Mouse (Mus musculus) embryonic fibroblast, embryonic 13.5 days (primary cell): Measurements from ENCODE around the gene Foxn3. TPM values are rescaled to one million over a fixed set of nuclear protein-coding genes. Genes with fewer than 3 reads are reported as not detected.

ENCODE experiments used
- H3K27ac ChIP-seq: 2 replicates; pipeline ENCODE4 v1.5.1; 2012; ENCODE audit warnings: low read length, control low read depth, inconsistent platforms; ENCODE audit not compliant: insufficient read depth
- H3K4me1 ChIP-seq: 2 replicates; pipeline ENCODE4 v1.6.1; 2011; ENCODE audit warnings: low read length; ENCODE audit not compliant: control insufficient read depth, insufficient read depth
- H3K4me3 ChIP-seq: 2 replicates; pipeline ENCODE4 v1.5.1; 2011; ENCODE audit warnings: mild to moderate bottlenecking, control low read depth, low read length; ENCODE audit not compliant: insufficient read depth
- CTCF ChIP-seq: IDR thresholded peaks from 2 replicates; pipeline ENCODE4 v1.5.1; 2011; ENCODE audit warnings: mild to moderate bottlenecking, control low read depth, low read length, moderate library complexity, borderline replicate concordance; ENCODE audit not compliant: insufficient read depth
- POLR2A ChIP-seq: IDR thresholded peaks from 2 replicates; pipeline ENCODE4 v1.6.1; 2011; ENCODE audit warnings: low read depth, mild to moderate bottlenecking, control low read depth, low read length, moderate library complexity
- polyA plus RNA-seq: library from polyadenylated mRNA; stranded (reverse); fragments of >200 nt; gene quantifications from 2 replicates; pipeline ENCODE4 v1.2.4, GENCODE M21; 2011; ENCODE audit warnings: low read depth; ENCODE audit not compliant: missing spikeins, insufficient read length

Foxn3 gene
- polyA plus RNA-seq, 1 experiment, result 59.0 TPM

- H3K4me3 ChIP-seq, result no peak overlapping the region
- H3K27ac ChIP-seq, result no peak overlapping the region
- TF ChIP-seq CTCF (no peak), POLR2A (no peak)
- H3K4me1 ChIP-seq, result peaks cover 4% of the 10 kb centered on the region; the same call in 1 of the 2 replicates
Observed at GRCm38 (mm10) chr12:99380855-99381262, 182.5 kb downstream of the Foxn3 start.

DNA sequence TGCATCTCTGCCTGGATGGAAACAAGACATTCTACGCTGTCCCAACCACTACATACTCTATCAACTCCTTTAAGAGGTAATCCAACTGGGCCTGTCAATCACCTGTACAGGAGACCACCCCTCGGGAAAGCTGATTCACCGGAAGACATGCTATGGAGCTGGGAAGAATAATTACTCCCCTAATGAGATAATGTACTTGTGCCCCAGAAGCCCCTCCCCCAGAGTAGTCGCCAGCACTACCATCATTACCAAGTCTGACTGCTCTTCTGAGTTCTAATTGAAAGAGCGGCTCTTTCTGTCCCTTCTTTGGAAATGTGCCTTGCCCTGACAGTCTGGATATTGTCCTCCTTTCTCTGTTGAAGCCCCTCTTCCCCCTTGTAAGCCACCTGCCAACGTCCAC, 183.3 kb downstream of the Foxn3 start:
- Histone ChIP-seq H3K4me3 (no peak overlapping the region), H3K27ac (no peak overlapping the region), H3K4me1 (0 out of 2 replicates have a peak, but pooled peaks cover 3% of the 10 kb centered on the region)
- no peak for TF ChIP-seq CTCF
- TF ChIP-seq POLR2A, result no peak

- no peak overlapping the region for H3K4me3 ChIP-seq
- H3K27ac ChIP-seq, result no peak overlapping the region
- 0 out of 2 replicates have a peak, but pooled peaks cover 3% of the 10 kb centered on the region for H3K4me1 ChIP-seq
- TF ChIP-seq CTCF, result no peak
- no peak for TF ChIP-seq POLR2A
Observed at GRCm38 (mm10) chr12:99378284-99378683, 185.1 kb downstream of the Foxn3 start.

DNA sequence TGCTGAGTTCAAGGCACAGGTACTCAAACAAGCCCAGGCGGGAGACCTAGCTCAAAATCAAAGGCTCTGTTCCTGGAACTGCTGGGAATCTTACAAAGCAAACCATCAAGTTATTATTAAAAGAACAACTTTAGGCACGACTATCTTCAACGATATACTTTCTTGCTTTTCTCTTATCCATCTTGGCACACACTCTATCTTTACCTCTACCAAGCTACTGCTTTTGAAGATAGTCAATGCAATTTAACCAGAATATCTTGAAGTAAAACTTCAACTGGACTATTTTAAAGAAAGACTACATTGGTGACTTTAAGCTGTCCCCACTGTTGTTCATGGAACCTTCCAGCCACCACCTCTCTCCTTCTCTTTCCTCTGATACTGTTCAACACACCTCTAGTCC, 185.7 kb downstream of the Foxn3 start:
- H3K4me1 ChIP-seq, result 0 out of 2 replicates have a peak, but pooled peaks cover 3% of the 10 kb centered on the region
- H3K4me3 ChIP-seq, result no peak overlapping the region
- no peak overlapping the region for H3K27ac ChIP-seq
- TF ChIP-seq CTCF (no peak), POLR2A (no peak)

DNA sequence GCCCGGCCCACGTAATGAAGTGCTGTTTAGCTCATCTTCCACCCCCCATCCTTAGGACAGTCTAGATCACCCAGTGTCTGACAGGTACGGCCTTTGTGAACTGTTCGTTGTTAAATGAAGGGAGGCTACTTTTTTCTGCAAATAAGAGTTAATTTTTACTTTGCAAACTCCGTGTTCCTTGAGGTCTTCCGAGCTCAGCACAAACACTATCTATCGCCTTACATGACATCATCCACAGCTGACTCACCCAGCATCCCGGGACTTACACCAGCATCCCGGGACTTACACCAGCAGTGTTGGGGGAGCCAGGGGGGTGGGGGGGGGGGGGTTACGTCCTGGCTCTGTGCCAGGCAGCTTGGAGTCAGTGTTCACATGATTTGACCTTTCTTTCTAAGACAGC, 186.3 kb downstream of the Foxn3 start:
- Histone ChIP-seq H3K4me3 (no peak overlapping the region), H3K4me1 (0 out of 2 replicates have a peak, but pooled peaks cover 3% of the 10 kb centered on the region), H3K27ac (no peak overlapping the region)
- TF ChIP-seq POLR2A (no peak), CTCF (no peak)

DNA sequence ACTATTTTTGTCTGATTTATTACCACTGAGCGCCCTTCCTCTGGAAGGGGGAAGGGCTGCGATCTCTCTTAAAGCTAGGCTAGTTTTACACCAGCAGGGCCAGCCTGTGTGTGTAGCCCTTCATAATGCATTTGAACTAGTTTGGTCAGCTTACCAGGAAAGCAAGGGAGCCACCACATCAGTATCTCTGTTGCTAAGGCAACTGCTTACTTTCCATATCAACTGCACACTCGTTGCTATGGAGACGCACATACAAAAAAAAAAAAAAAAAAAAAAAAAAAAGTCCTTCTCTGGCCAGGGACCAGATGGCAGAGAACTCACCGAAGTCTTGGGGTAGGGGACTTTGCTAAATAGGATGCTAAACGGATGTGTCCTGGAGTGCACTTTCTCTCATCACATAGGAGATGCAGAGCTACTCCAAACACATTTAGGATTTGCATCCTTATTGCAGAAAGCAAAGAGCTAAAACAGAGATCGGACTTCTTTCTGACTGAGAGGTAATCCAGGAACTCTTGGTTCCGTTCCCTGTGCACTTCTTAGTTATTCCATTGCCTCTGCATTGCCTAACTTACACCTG, 187.4 kb downstream of the Foxn3 start:
- Histone ChIP-seq H3K4me3 (no peak overlapping the region), H3K27ac (no peak overlapping the region), H3K4me1 (0 out of 2 replicates have a peak, but pooled peaks cover 3% of the 10 kb centered on the region)
- TF ChIP-seq CTCF, result no peak
- no peak for TF ChIP-seq POLR2A

DNA sequence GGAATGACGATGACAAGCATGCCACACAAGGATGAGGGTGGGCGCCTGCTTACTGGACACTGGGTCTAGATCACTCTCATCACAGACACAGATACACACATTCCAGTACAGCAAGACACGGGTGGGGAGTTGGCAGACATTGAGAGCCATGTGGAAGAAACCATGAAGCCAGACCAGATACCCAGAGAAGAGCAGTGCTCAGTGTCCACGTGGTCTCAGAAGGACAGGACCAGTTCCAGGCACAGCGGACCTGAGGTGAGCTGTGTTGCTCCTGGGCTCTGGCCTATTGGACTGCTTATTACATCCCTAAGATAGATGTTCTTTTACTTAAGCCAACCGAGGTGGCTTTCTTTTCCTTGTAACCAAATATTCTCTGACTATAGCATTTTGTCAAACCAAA, 188.0 kb downstream of the Foxn3 start:
- 0 out of 2 replicates have a peak, but pooled peaks cover 3% of the 10 kb centered on the region for H3K4me1 ChIP-seq
- TF ChIP-seq CTCF (no peak), POLR2A (no peak)
- H3K27ac ChIP-seq, result no peak overlapping the region
- no peak overlapping the region for H3K4me3 ChIP-seq

GRCm38 (mm10) chr12:99374099-99374600, 189.2 kb downstream of the Foxn3 start:
- H3K4me1 ChIP-seq, result 0 out of 2 replicates have a peak, but pooled peaks cover 3% of the 10 kb centered on the region
- H3K4me3 ChIP-seq, result no peak overlapping the region
- TF ChIP-seq POLR2A, result no peak
- no peak for TF ChIP-seq CTCF
- no peak overlapping the region for H3K27ac ChIP-seq

GRCm38 (mm10) chr12:99373584-99373983, 189.8 kb downstream of the Foxn3 start:
- TF ChIP-seq POLR2A, result no peak
- TF ChIP-seq CTCF, result no peak
- Histone ChIP-seq H3K4me1 (0 out of 2 replicates have a peak, but pooled peaks cover 3% of the 10 kb centered on the region), H3K4me3 (no peak overlapping the region), H3K27ac (no peak overlapping the region)

DNA sequence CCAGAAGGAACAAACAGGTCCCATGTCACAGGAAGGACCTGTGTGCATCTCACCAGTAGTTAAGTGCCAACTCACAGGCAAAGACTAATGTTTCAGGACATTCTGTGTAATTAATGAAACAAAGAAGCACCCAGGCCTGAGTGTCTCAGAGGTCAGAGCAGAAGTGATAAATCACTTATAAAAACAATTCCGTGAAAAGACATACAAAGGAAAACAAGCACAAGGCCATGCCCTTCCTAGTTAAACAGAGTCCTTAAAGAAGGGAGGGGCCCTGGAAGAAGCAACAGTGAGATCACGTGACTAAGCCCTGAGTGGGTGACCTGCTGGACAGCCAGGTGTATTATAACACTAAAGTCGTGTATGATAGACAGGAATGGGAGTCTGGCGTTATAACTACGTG, 191.9 kb downstream of the Foxn3 start:
- no peaks in the 10 kb centered on the region for H3K4me1 ChIP-seq
- no peak overlapping the region for H3K4me3 ChIP-seq
- TF ChIP-seq POLR2A (no peak), CTCF (no peak)
- H3K27ac ChIP-seq, result no peak overlapping the region

DNA sequence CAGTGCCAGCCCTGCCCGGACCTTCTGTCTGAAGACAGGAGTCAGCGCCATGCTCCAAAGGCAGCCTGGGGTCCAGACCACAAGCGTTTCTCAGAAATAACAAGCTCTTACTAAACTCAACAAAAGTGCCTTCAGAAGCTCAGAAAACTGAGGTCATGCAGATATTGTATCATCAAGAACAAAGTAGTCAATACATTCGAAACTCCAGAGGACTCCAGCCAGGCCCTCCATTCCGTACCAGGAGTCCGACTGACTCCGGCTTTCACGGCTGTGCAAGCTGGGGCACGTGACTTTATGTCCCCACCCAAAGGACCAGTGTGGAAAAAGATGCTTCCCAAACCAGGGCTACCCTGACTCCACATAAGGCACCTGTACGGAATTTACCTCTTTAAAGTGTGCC, 195.1 kb downstream of the Foxn3 start:
- no peak overlapping the region for H3K27ac ChIP-seq
- TF ChIP-seq CTCF (no peak), POLR2A (no peak)
- H3K4me3 ChIP-seq, result no peak overlapping the region
- H3K4me1 ChIP-seq, result no peaks in the 10 kb centered on the region
